Mouse (Mus musculus) embryonic stem cell, embryonic (primary cell): ENCODE measurements around the gene Srbd1.

Experiments
- CTCF ChIA-PET, 4 experiments: fragments of 300-600 bp in 2 of 4; fragments of 350-600 bp in 2 of 4; sonication (Branson Sonifier 250); formaldehyde crosslinking; loops; one replicate each; lab custom pipeline; 2022; ENCODE audit warnings: inconsistent platforms in 2 of 4; lab: Charles Lee
- POLR2A ChIA-PET, 4 experiments: fragments of 300-600 bp in 2 of 4; fragments of 350-600 bp in 2 of 4; sonication (Branson Sonifier 250); formaldehyde crosslinking; loops; one replicate each; lab custom pipeline; 2022; ENCODE audit warnings: antibody characterized with exemption in 4 of 4, inconsistent platforms in 1 of 4; lab: Charles Lee

Gene Srbd1

DNA sequence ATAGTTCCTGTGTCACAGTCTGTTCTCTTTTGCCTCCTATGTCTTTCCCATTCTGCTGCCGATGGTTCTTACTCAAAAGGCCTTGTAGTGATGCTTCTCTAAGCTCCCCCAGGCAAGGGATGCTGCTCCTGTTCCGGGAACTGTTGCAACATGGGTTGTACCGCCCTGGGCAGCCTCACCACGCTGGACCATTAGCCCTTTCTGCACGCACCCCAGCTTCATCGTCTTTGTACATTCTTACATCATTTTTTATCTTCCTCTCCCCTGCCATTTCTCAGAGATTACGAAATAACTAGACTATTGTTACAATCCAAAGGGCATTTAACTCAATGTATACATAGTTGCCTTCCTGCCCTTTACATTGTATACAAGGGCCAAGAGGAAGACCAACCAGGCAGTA is 19.4 kb upstream of the Srbd1 start:
- CTCF ChIA-PET: no interaction called here
- POLR2A ChIA-PET: interaction anchor here in 1 of 4 experiments (0.6 kb wide), 1 partner anchor 19 kb away, joined by 3 read pairs; the partner anchor contains the start of gene Srbd1

DNA sequence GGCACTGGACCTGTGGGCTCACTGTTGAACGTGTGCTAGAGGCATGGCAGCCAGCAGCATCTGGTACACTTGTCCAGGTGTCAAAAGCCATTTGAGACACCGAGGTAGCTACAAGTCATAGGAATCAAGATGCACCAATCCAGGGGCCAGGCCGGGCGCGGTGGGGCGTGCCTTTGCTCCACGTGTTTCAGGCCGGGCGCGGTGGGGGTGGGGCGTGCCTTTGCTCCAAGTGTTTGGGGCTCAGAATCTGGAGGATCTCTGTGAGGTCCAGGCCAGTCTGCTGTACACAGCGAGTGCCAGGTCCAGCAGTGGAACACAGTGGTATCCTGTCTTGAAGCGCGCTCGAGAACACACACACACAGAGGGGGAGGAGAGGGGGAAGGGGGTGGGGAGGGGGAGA is 17.7 kb upstream of the Srbd1 start:
- CTCF ChIA-PET: interaction anchor here (0.6 to 3.4 kb wide), 9 partner anchors 8 to 882 kb away, joined by 3 to 33 read pairs (median 4); no protein-coding TSS in a partner anchor
- POLR2A ChIA-PET: interaction anchor here in 1 of 4 experiments (1.2 to 2.2 kb wide), 2 partner anchors 23 to 283 kb away, joined by 3 to 13 read pairs; no protein-coding TSS in a partner anchor

DNA sequence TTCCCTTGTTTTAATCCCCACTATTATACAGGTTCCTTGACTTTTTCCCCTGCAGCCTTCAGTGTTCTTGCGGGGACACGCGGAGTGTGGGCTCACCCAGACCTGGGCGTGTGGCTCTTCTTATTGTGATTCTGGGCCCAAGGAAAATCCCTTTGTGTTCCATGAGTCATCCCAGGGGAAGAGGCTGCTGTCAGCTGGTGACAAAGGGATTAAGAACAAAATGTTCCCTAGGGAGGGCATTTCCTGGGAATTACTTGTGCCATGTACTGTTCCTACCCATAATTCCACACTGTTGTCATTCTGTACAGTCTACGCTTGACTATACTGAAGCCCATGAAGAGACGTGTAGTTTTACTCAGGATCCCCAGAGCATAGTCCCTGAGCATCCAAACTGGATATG is 12.0 kb upstream of the Srbd1 start:
- ChIA-PET POLR2A (interaction anchor here in 1 of 4 experiments (1.1 to 1.4 kb wide), 2 partner anchors 9 to 12 kb away, joined by 3 to 4 read pairs; partner anchors contain the start of gene Srbd1), CTCF (interaction anchor here in 1 of 4 experiments (0.8 kb wide), 1 partner anchor 1563 kb away, joined by 4 read pairs; no protein-coding TSS in a partner anchor)

DNA sequence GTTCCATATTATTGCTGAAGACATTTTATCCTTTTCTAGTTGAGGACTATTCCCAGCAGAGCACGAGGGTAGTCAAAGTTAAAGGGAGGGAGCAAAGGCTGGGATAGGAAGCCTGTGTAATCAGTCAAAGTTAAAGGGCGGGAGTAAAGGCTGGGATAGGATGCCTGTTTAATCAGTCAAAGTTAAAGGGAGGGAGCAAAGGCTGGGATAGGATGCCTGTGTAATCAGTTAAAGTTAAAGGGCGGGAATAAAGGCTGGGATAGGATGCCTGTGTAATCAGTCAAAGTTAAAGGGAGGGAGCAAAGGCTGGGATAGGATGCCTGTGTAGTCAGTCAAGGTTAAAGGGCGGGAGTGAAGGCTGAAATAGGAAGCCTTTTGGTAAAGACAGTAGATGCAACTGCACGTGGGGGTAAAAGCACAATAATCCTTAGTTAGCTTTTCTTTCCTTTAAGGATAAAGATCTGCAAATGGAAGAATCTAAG is 5.9 kb upstream of the Srbd1 start:
- POLR2A ChIA-PET: interaction anchor here in 2 of 4 experiments (0.6 to 1.0 kb wide), 3 partner anchors 10 to 849 kb away, joined by 3 to 5 read pairs (median 4); no protein-coding TSS in a partner anchor
- CTCF ChIA-PET: interaction anchor here in 2 of 4 experiments (0.6 to 1.2 kb wide), 3 partner anchors 9 to 15 kb away, joined by 3 to 5 read pairs (median 4); no protein-coding TSS in a partner anchor

DNA sequence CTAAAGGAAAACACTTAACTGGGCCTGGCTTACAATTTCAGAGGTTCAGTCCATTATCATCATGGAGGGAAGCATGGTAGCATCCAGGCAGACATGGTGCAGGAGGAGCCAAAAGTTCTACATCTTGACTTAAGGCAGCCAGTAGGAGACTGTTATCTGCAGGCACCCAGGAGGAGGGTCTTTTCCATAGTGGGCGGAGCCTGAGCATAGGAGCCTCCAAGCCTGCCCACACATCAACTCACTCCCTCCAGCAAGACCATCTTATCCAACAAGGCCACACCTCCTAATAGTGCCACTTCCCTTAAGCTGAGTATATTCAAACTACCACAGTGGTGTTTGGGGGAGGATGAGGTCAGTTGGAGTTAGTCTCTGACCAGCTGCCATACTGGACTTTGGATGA is 4.8 kb upstream of the Srbd1 start:
- ChIA-PET CTCF (interaction anchor here in 1 of 4 experiments (0.7 kb wide), 1 partner anchor 12 kb away, joined by 3 read pairs; no protein-coding TSS in a partner anchor), POLR2A (interaction anchor here in 1 of 4 experiments (1.0 to 1.5 kb wide), 2 partner anchors 12 to 958 kb away, joined by 5 read pairs; partner anchors contain the start of gene Socs5)

DNA sequence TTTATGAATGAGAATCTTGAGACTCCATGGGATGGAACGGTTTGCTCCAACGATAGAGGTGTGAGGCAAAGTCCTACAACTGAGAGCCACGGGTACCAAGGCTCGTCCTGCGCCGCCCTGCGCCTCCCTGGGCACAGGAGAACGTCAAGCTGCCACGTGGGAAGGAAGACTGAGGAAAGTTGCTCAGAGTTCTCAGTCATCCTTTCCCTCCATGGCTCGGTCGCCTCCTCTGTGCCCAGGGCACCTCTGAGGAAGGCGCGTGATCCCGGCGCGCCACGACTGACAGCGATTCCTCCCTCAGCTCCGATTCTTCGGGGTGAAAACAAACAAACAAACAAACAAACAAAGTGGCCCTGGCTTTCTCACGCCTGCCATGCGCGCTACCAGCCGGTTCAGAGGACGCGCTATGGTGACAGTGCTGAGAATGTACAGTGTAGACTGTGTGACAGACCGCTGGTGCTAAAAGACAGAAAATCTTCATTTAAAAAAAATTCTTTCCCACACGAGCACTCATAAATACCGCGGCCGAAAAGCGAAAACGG is 367 bp downstream of the Srbd1 start:
- POLR2A ChIA-PET: interaction anchor here in 2 of 4 experiments (0.7 to 1.9 kb wide), 16 partner anchors 12 to 609 kb away, joined by 3 to 5 read pairs (median 3); partner anchors contain the start of gene Epas1 (in 1 of the 2)
- CTCF ChIA-PET: interaction anchor here in 3 of 4 experiments (0.6 to 1.4 kb wide), 7 partner anchors 9 to 82 kb away, joined by 3 to 5 read pairs (median 5); no protein-coding TSS in a partner anchor

DNA sequence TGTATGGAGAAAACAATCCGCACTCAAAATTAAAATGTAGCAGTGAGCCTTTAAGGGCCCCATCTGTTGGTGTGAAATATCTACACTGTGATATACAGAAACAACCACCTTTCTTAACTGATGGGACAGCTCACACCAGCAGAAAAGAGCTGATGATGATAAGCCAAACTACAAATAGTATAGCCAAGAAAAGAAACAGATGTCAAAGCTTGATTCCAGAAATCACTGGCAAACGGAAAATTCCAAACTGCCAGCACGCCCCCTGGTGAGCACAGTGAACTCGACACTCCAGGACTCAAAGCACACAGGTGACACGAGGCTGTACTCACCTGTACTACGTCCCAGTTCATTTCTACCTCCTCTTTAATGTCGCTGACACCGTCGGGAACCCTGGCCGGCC is 9.1 kb downstream of the Srbd1 start:
- CTCF ChIA-PET: interaction anchor here (0.6 to 3.1 kb wide), 14 partner anchors 9 to 1581 kb away, joined by 3 to 13 read pairs (median 3); partner anchors contain the start of gene Srbd1 (in 2 of the 4)

DNA sequence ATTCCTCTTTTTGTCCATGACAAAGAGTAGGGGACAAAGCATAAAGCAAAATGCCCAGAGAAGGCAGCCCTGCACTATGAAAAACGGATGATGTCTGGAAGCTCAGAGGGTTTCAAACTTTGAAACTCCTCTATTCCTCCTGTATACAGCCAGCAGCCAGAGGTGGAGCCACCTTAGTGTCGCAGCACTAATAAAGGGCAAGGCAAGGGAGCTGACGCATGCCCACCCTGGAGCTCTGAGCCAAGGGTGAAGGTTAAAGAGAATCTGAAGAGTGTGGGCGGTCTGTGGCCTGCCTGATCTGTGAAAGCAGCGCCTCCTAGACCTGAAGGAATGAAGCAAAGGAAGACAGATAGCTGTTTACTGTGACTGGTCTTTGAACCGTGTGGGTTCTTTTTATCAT is 10.5 kb downstream of the Srbd1 start:
- POLR2A ChIA-PET: interaction anchor here in 1 of 4 experiments (0.5 to 1.3 kb wide), 4 partner anchors 18 to 166 kb away, joined by 3 read pairs; no protein-coding TSS in a partner anchor
- CTCF ChIA-PET: interaction anchor here in 2 of 4 experiments (0.7 to 3.1 kb wide), 3 partner anchors 11 to 470 kb away, joined by 5 to 13 read pairs (median 5); partner anchors contain the start of gene Srbd1 (in 1 of the 2)

More for the DNA sequence above, 9.1 kb downstream of the Srbd1 start:
- POLR2A ChIA-PET: interaction anchor here in 2 of 4 experiments (1.0 to 1.3 kb wide), 2 partner anchors 19 to 20 kb away, joined by 3 read pairs; no protein-coding TSS in a partner anchor

DNA sequence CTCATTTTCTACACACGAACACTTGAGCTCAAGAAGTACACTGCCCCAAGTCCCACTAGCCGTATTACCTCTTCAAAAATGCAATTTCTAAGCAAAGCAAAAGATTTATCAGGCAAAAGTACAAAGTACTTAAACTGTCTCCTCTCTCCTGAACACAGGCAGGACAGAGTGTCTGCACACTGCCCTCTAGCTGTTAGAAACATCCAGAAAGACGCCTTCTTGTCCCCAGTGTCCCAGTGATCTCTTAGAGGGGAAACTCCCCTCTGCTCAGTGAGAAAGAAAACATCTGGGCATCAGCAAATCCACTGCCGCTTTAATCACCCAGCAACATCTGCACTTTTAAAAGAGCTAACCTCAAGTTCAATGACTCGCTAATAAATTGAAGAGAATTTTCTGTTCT is 12.4 kb downstream of the Srbd1 start:
- POLR2A ChIA-PET: interaction anchor here in 1 of 4 experiments (1.2 to 3.2 kb wide), 2 partner anchors 13 to 16 kb away, joined by 5 to 13 read pairs; partner anchors contain the start of gene Srbd1
- CTCF ChIA-PET: interaction anchor here in 2 of 4 experiments (0.6 to 1.4 kb wide), 7 partner anchors 13 to 467 kb away, joined by 3 to 5 read pairs (median 4); partner anchors contain the start of gene Srbd1 (in 1 of the 2)

DNA sequence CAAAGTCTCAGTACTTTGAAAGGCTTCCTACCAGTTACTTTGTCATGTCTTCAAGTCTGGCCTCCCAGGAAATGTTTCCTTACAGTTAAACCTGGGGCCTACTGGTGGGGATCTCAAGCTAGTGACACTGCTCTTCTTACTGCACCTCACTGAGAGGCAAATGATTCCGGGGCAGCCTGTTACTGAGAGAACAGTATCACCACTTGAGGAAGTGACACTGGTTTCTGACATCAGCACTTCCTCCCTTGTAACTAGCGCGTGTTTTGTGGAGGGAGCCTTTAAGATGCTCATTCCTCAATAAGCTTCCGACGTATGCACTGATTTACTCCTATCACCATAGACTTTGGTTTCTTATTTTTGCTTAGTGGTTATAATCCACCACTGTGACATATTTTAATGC is 16.8 kb downstream of the Srbd1 start:
- ChIA-PET POLR2A (interaction anchor here in 2 of 4 experiments (0.6 to 1.2 kb wide), 2 partner anchors 9 to 12 kb away, joined by 3 to 4 read pairs; no protein-coding TSS in a partner anchor), CTCF (no interaction called here)

DNA sequence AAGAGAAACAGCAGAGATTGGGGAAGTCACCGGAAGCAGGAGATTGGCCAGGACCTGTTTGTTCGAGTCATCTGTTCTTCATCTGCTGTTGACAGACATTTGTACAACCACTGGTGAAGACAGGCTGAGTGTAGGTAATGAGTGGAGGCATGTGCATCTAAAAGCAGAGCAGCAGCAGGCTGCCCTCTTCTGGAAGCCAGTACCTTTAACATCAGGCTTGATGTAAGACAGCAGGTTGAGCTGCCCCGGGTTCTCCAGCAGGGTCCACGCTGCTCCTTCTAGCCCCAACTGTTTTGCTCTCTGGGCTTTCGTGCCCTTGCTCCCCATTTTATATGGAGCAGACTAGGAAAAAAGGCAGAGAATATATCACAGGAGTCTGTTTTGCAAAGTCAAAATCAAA is 19.1 kb downstream of the Srbd1 start:
- ChIA-PET CTCF (interaction anchor here in 1 of 4 experiments (0.6 kb wide), 2 partner anchors 12 to 126 kb away, joined by 3 read pairs; no protein-coding TSS in a partner anchor), POLR2A (no interaction called here)

DNA sequence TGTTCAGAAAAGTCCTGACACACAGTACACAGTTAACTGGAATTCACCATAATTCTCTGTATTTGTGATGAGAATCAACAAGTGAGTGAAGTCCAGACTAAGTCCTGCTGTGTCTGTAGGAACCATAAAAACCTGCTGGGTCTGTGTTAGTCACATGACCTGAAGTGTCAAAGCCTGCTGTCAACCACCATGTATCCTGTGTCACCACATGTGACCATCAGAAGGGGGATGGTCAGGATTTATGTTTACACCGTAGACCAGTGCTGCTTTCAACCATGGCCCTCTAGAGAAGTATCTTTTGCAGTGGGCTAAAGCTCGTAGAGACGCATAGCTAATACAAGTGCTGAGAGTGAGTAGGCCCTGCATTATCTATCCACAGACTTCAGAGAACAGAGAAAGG is 21.8 kb downstream of the Srbd1 start:
- POLR2A ChIA-PET: no interaction called here
- CTCF ChIA-PET: no interaction called here

DNA sequence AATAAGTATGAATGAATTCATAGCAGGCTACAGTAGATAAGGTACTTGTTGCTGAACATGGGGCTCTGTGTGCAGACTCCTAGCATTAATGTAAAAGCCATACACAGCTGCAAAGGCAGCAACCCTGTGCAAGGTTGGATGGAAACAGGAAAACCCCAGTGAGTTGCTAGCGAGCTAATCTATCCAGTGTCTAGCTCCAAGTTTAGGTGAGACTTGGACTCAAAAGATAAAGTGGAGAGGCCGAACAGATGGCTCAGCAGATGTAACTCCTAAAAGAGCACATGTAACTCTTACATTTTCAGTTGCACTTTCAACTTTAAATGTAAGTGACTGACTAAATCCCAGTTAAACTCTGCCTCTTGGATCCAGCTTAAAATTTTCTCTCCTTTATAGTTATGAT is 48.1 kb downstream of the Srbd1 start:
- ChIA-PET POLR2A (interaction anchor here in 1 of 4 experiments (1.1 kb wide), 2 partner anchors 36 to 38 kb away, joined by 3 read pairs; no protein-coding TSS in a partner anchor), CTCF (no interaction called here)

DNA sequence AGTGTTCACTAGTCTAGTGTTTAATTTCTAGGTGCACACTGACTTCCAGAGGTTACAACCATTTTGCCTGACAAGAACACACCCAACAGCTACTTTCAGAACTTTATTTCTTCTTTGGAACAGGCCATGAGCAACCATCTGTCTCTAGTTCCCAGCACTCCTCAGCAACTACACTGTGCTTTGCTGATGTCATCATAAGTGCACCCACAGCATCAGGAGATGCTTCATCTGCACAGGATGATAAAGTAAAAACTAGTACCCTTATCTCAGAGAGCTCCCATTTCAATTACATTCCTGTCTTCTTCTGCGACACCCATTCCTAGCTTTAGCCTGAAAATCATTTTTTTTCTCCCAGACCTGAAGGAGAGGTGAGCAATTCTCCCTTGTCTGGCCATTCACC is 51.9 kb downstream of the Srbd1 start:
- ChIA-PET POLR2A (no interaction called here), CTCF (interaction anchor here in 1 of 4 experiments (0.8 kb wide), 1 partner anchor 28 kb away, joined by 3 read pairs; no protein-coding TSS in a partner anchor)

DNA sequence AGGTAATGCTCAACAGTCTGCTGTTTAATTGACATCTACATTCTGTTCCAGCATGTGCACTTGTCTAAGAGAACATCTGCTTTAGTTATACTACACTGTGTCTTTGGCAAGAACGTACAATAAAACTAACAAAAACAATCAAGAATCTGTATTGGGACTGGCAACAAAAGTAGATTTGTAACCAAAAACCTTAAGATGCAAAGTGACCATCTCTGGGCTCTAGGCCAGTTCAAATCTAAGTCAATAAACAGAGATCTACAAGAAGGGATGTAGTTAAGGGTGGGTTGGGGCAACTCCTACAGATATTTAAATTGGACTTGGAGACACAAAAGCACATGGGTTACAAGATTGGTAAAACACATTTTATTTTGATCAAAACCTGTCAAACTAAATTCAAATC is 53.3 kb downstream of the Srbd1 start:
- POLR2A ChIA-PET: no interaction called here
- CTCF ChIA-PET: no interaction called here

DNA sequence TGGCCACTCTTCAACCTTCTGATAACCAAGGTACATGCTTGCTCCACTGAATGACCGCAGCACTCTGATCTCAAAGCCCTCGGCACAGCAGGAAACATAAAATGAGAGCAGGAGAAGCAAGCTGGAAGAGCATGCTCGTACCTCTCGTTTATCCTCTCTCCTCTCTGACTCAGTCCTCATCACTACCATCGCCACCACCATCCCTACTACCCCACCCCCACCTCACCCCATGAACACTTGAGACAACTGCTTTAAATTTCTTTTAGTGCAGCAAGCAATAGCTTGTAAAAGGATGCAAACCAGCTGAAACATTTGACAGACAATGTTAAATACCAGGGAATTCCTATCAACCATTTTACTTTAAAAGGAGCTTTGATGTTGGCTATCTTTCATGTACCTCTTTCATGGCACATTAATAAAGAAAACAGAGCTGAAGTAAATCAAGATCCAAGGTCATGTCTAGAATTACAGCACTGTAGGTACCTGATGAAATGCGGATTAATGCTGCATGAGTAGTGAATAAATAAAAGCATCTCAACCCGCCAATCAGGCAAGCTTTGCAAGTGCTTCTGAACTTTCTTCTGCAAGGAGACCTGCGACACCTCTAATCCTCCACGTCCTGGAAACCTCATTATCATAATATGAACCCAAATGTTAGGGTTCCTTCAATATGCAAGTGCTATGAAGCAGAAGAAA is 54.9 kb downstream of the Srbd1 start:
- POLR2A ChIA-PET: interaction anchor here in 2 of 4 experiments (0.6 to 2.2 kb wide), 6 partner anchors 10 to 540 kb away, joined by 3 to 12 read pairs (median 6); no protein-coding TSS in a partner anchor
- CTCF ChIA-PET: interaction anchor here in 2 of 4 experiments (0.5 to 0.6 kb wide), 3 partner anchors 29 to 424 kb away, joined by 4 to 9 read pairs (median 6); no protein-coding TSS in a partner anchor

DNA sequence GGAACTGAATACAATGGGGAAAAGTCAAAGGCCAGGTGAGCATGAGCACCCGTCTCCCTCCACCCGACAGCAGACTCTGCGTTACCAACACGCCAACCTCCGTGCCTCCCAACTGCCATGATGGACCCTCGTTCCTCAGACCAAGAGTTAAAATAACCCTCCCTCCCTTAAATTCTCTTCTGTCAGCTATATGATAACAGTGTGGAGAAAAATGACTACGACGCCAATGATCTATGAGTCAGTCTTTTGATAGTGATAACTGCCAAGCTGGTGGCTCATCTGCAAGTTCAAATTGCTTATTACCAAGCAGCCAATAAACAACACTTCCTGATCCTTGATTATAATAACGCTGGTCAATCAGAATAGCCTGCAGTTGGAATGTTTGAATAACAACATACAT is 57.1 kb downstream of the Srbd1 start:
- POLR2A ChIA-PET: no interaction called here
- CTCF ChIA-PET: no interaction called here

DNA sequence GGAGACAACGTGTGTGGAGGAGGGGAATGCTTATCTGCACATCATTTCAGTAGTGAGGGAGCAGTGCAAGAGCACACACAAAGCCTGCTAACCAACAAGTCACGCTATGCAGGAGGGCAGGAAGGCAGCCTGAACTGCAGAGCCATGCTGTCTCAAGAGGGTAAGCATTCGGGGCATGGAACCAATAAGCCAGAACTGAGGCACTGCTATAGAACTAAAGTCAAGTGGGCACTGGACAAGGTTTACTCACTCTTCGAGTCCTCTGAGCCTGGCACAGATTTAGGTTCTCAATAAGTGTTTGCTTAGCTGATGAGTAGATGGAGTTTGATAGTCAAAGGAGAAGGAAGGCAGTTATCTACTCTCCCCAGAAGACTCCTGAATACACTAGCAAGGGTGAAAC is 58.8 kb downstream of the Srbd1 start:
- ChIA-PET CTCF (no interaction called here), POLR2A (no interaction called here)
